Mouse (Mus musculus): Measurements from ENCODE around the gene Atp2c2. TPM values are rescaled to one million over a fixed set of nuclear protein-coding genes. Genes with fewer than 3 reads are reported as not detected.

Gene Atp2c2
- polyA plus RNA-seq, 1 experiment = 4.8 TPM

GRCm38 (mm10) chr8:119791804-119792704 is 92.2 kb downstream of the Atp2c2 start:
- Histone ChIP-seq H3K4me1 (ENCODE audit: control insufficient read depth, insufficient read depth, insufficient read length, low read length) (peaks cover 18% of the 10 kb centered on the region), H3K27me3 (ENCODE audit: control insufficient read depth, insufficient read depth, low read length) (no peaks in the 10 kb centered on the region), H3K4me3 (ENCODE audit: low read depth, low read length) (no peak overlapping the region), H3K27ac (ENCODE audit: insufficient read depth, low read depth, low read length) (peak overlapping the region; percentile 44), H3K36me3 (ENCODE audit: control insufficient read depth, insufficient read depth, low read length) (no peaks in the 10 kb centered on the region)
- TF ChIP-seq POLR2A (IDR thresholded peaks at IDR 0.05; ENCODE audit: low read depth, low read length) (no peak), CTCF (IDR thresholded peaks at IDR 0.05; ENCODE audit: extremely low read depth, insufficient read length, insufficient replicate concordance, low read depth, low read length) (no peak)
- 31% methylated on average over 16 of the region's 16 CpGs for WGBS

- Histone ChIP-seq H3K27ac (ENCODE audit: insufficient read depth, low read depth, low read length) (no peak overlapping the region), H3K27me3 (ENCODE audit: control insufficient read depth, insufficient read depth, low read length) (no peaks in the 10 kb centered on the region), H3K36me3 (ENCODE audit: control insufficient read depth, insufficient read depth, low read length) (no peaks in the 10 kb centered on the region), H3K4me3 (ENCODE audit: low read depth, low read length) (no peak overlapping the region), H3K4me1 (ENCODE audit: control insufficient read depth, insufficient read depth, insufficient read length, low read length) (peaks cover 22% of the 10 kb centered on the region)
- TF ChIP-seq POLR2A (IDR thresholded peaks at IDR 0.05; ENCODE audit: low read depth, low read length) (no peak), CTCF (IDR thresholded peaks at IDR 0.05; ENCODE audit: extremely low read depth, insufficient read length, insufficient replicate concordance, low read depth, low read length) (no peak)
- 74% methylated on average over 7 of the region's 7 CpGs for WGBS
Measured at GRCm38 (mm10) chr8:119794689-119795088, 94.9 kb downstream of the Atp2c2 start.

- no peak for TF ChIP-seq POLR2A (IDR thresholded peaks at IDR 0.05; ENCODE audit: low read depth, low read length)
- no peak for TF ChIP-seq CTCF (IDR thresholded peaks at IDR 0.05; ENCODE audit: extremely low read depth, insufficient read length, insufficient replicate concordance, low read depth, low read length)
Measured at GRCm38 (mm10) chr8:119795651-119796050, 95.8 kb downstream of the Atp2c2 start.

GRCm38 (mm10) chr8:119798170-119798964 is 98.6 kb downstream of the Atp2c2 start:
- Histone ChIP-seq H3K4me3 (ENCODE audit: low read depth, low read length) (peak overlapping the region; percentile 27), H3K4me1 (ENCODE audit: control insufficient read depth, insufficient read depth, insufficient read length, low read length) (peaks cover 7% of the 10 kb centered on the region), H3K27ac (ENCODE audit: insufficient read depth, low read depth, low read length) (no peak overlapping the region), H3K27me3 (ENCODE audit: control insufficient read depth, insufficient read depth, low read length) (no peaks in the 10 kb centered on the region), H3K36me3 (ENCODE audit: control insufficient read depth, insufficient read depth, low read length) (no peaks in the 10 kb centered on the region)
- TF ChIP-seq CTCF (IDR thresholded peaks at IDR 0.05; ENCODE audit: extremely low read depth, insufficient read length, insufficient replicate concordance, low read depth, low read length) (no peak), POLR2A (IDR thresholded peaks at IDR 0.05; ENCODE audit: low read depth, low read length) (no peak)
- WGBS = 29% methylated on average over 15 of the region's 15 CpGs

More at GRCm38 (mm10) chr8:119795651-119796050, 95.8 kb downstream of the Atp2c2 start:
- WGBS = 46% methylated on average over 3 of the region's 3 CpGs
- H3K27ac ChIP-seq (ENCODE audit: insufficient read depth, low read depth, low read length) = no peak overlapping the region
- no peaks in the 10 kb centered on the region for H3K36me3 ChIP-seq (ENCODE audit: control insufficient read depth, insufficient read depth, low read length)
- H3K4me3 ChIP-seq (ENCODE audit: low read depth, low read length) = no peak overlapping the region
- no peaks in the 10 kb centered on the region for H3K27me3 ChIP-seq (ENCODE audit: control insufficient read depth, insufficient read depth, low read length)
- peaks cover 22% of the 10 kb centered on the region for H3K4me1 ChIP-seq (ENCODE audit: control insufficient read depth, insufficient read depth, insufficient read length, low read length)

GRCm38 (mm10) chr8:119798965-119799264 is 99.1 kb downstream of the Atp2c2 start:
- 43% methylated on average over 2 of the region's 2 CpGs for WGBS
- Histone ChIP-seq H3K4me3 (ENCODE audit: low read depth, low read length) (no peak overlapping the region), H3K27me3 (ENCODE audit: control insufficient read depth, insufficient read depth, low read length) (no peaks in the 10 kb centered on the region), H3K4me1 (ENCODE audit: control insufficient read depth, insufficient read depth, insufficient read length, low read length) (peaks cover 7% of the 10 kb centered on the region), H3K27ac (ENCODE audit: insufficient read depth, low read depth, low read length) (no peak overlapping the region), H3K36me3 (ENCODE audit: control insufficient read depth, insufficient read depth, low read length) (no peaks in the 10 kb centered on the region)
- no peak for TF ChIP-seq POLR2A (IDR thresholded peaks at IDR 0.05; ENCODE audit: low read depth, low read length)
- TF ChIP-seq CTCF (IDR thresholded peaks at IDR 0.05; ENCODE audit: extremely low read depth, insufficient read length, insufficient replicate concordance, low read depth, low read length) = no peak

GRCm38 (mm10) chr8:119801168-119801567 is 101.4 kb downstream of the Atp2c2 start:
- WGBS = 41% methylated on average over 4 of the region's 4 CpGs
- Histone ChIP-seq H3K27ac (ENCODE audit: insufficient read depth, low read depth, low read length) (no peak overlapping the region), H3K4me1 (ENCODE audit: control insufficient read depth, insufficient read depth, insufficient read length, low read length) (peaks cover 14% of the 10 kb centered on the region), H3K27me3 (ENCODE audit: control insufficient read depth, insufficient read depth, low read length) (no peaks in the 10 kb centered on the region), H3K4me3 (ENCODE audit: low read depth, low read length) (no peak overlapping the region), H3K36me3 (ENCODE audit: control insufficient read depth, insufficient read depth, low read length) (no peaks in the 10 kb centered on the region)
- no peak for TF ChIP-seq POLR2A (IDR thresholded peaks at IDR 0.05; ENCODE audit: low read depth, low read length)
- no peak for TF ChIP-seq CTCF (IDR thresholded peaks at IDR 0.05; ENCODE audit: extremely low read depth, insufficient read length, insufficient replicate concordance, low read depth, low read length)

- H3K27me3 ChIP-seq (ENCODE audit: control insufficient read depth, insufficient read depth, low read length) = no peaks in the 10 kb centered on the region
Measured at GRCm38 (mm10) chr8:119802592-119802991, 102.8 kb downstream of the Atp2c2 start.

More at GRCm38 (mm10) chr8:119802592-119802991, 102.8 kb downstream of the Atp2c2 start:
- H3K4me3 ChIP-seq (ENCODE audit: low read depth, low read length) = no peak overlapping the region
- TF ChIP-seq POLR2A (IDR thresholded peaks at IDR 0.05; ENCODE audit: low read depth, low read length) (no peak), CTCF (IDR thresholded peaks at IDR 0.05; ENCODE audit: extremely low read depth, insufficient read length, insufficient replicate concordance, low read depth, low read length) (peak; percentile 50; the same call in 1 of the 2 replicates)
- 100% methylated on average over 1 of the region's 1 CpGs for WGBS
- H3K36me3 ChIP-seq (ENCODE audit: control insufficient read depth, insufficient read depth, low read length) = no peaks in the 10 kb centered on the region
- H3K4me1 ChIP-seq (ENCODE audit: control insufficient read depth, insufficient read depth, insufficient read length, low read length) = peaks cover 28% of the 10 kb centered on the region
- H3K27ac ChIP-seq (ENCODE audit: insufficient read depth, low read depth, low read length) = no peak overlapping the region
